Mouse (Mus musculus): ENCODE measurements at regions not wholly inside any gene's neighbourhood (a gene's known extent, or its start where the extent isn't known, plus 50 kb on each side); places are given as distances from the start of the nearest gene placed in this dataset.

DNA sequence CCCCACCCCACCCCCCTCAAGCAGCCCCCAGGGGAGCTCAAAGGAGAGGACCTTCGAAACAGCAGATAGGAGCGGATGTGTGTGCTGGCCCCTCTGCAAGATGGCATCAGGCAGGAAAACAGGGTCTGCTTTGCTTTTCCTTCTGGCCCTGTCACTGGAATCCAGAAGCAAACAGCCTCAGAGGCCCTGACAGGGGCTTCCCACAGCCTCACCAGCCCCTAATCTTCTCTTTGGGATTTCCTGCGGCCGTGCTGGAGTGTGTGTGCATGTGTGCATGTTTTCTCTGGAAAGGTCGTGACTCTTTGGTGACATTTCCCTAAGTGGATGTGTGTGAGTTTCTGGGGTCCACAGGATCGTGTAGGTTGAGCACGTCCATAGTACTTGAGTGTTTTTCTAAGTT is 71.1 kb upstream of the Irx6 start:
- DNase-seq (ENCODE audit: low read depth): no peak
- TF ChIP-seq CTCF (IDR thresholded peaks at IDR 0.05; ENCODE audit: borderline replicate concordance, extremely low read depth, insufficient read depth, insufficient read length) (no peak), POLR2A (IDR thresholded peaks at IDR 0.05; ENCODE audit: borderline replicate concordance, extremely low read depth, insufficient read depth, insufficient read length, poor library complexity, severe bottlenecking) (no peak)

DNA sequence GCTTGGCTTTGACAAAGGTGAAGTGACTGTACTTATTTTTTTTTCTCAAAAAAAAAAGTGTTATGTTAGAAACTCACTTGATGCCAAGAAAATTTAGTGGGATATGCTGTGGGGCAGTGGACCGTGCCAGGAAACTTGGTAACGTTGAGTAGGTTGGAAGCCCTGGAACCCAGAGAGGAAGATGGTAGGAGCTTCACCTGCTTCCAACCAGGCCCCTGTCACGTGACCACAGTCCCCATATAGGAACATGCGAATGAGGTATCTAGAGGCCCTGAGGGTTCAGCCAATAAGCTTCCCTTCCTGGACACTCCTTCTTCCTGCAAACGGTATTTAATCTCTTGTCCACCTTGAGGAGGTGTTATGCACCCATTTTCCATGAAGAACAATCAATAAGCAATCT is 68.5 kb upstream of the Irx6 start:
- TF ChIP-seq POLR2A (IDR thresholded peaks at IDR 0.05; ENCODE audit: borderline replicate concordance, extremely low read depth, insufficient read depth, insufficient read length, poor library complexity, severe bottlenecking) (no peak), CTCF (IDR thresholded peaks at IDR 0.05; ENCODE audit: borderline replicate concordance, extremely low read depth, insufficient read depth, insufficient read length) (no peak)
- DNase-seq (ENCODE audit: low read depth): no peak

DNA sequence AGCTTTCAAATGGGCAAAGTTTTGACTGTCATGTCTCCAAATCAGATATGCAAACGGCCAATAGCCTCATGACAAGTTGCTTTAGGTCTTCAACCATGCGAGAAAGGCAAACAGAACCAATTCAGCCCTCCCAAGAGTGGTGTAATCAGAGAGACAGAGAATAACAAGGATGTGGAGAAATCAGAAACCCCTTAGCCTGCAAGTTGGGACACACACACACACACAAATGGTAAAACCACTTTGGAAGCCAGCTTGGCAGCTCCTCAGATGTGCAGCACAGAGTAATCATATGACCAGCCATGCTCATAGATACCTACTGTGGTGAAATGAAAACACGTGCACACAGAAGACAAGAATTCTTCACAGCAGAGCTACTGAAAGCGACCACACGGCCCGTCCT is 66.5 kb upstream of the Irx6 start:
- no peak for TF ChIP-seq CTCF (IDR thresholded peaks at IDR 0.05; ENCODE audit: borderline replicate concordance, extremely low read depth, insufficient read depth, insufficient read length)
- TF ChIP-seq POLR2A (IDR thresholded peaks at IDR 0.05; ENCODE audit: borderline replicate concordance, extremely low read depth, insufficient read depth, insufficient read length, poor library complexity, severe bottlenecking): no peak
- DNase-seq (ENCODE audit: low read depth): no peak

DNA sequence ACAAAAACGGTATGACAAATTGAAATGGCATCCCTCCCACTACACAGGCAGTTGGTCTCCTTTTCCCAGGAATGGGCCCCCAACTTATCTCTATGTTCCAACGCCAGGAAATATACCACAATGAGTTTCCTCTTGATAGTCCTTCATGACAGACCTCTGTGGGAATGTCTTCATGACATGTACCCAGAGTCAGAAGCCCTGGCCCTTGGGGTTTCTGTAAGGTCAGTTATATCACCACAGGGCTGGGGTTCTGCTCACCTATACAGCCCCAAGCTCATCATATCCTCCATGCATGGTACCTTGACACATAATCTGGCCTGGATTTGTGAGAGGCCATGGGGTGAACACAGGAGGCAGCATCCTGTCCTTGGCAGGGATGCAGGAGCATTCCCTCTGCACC is 64.2 kb upstream of the Irx6 start:
- DNase-seq (ENCODE audit: low read depth): no peak
- TF ChIP-seq POLR2A (IDR thresholded peaks at IDR 0.05; ENCODE audit: borderline replicate concordance, extremely low read depth, insufficient read depth, insufficient read length, poor library complexity, severe bottlenecking): no peak
- no peak for TF ChIP-seq CTCF (IDR thresholded peaks at IDR 0.05; ENCODE audit: borderline replicate concordance, extremely low read depth, insufficient read depth, insufficient read length)

DNA sequence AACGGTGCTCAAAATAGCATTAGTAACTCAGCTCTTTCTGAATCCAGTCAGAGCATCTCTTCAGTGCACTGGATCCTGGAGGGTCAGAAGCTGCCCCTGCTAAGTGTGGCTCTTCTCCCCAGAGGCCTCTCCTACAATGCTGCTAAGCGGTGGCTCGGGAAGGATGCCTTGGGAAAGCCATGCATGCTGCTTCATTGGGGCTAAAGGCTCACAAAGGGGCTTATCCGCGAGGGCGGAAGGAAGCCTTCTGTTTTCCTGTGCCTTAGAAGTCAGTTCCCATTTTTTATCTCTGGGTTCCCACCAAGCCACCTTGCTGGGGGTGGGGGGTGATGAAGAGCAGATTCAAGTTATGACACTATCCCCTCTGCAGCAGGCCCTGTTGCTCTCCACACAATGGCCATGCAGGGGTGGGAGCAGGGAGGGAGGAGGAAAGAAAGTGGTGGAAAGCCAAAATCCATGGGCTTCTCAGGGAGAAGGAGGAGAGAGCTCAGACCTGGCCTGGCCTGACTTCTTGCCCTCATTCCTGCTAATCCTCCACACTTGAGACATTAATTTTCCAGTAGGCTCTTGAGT is 63.5 kb upstream of the Irx6 start:
- DNase-seq (ENCODE audit: low read depth): peak; percentile 3
- TF ChIP-seq POLR2A (IDR thresholded peaks at IDR 0.05; ENCODE audit: borderline replicate concordance, extremely low read depth, insufficient read depth, insufficient read length, poor library complexity, severe bottlenecking): no peak
- TF ChIP-seq CTCF (IDR thresholded peaks at IDR 0.05; ENCODE audit: borderline replicate concordance, extremely low read depth, insufficient read depth, insufficient read length): no peak

DNA sequence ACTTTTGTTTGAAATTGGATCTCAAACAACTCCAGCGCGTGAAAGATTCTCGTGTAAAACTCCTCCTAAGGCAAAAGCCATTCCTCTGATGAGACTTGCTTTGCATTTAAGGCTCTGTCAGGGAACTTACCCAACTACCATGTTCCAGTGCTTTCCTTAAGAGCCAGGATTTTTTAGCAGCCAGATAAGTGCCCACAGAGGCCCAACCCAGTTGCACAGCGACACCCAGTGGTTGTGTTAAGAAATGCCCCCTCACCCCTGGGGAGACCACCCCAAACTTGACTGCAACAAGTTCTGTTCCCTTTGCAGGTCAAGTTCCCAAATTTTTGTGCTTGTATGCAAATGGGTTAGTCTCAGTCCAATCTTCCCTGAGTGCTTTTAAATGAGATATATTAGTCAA is 60.6 kb upstream of the Irx6 start:
- TF ChIP-seq POLR2A (IDR thresholded peaks at IDR 0.05; ENCODE audit: borderline replicate concordance, extremely low read depth, insufficient read depth, insufficient read length, poor library complexity, severe bottlenecking) (no peak), CTCF (IDR thresholded peaks at IDR 0.05; ENCODE audit: borderline replicate concordance, extremely low read depth, insufficient read depth, insufficient read length) (peak; percentile 53; the same call in 1 of the 2 replicates)
- DNase-seq (ENCODE audit: low read depth): peak; percentile 7

DNA sequence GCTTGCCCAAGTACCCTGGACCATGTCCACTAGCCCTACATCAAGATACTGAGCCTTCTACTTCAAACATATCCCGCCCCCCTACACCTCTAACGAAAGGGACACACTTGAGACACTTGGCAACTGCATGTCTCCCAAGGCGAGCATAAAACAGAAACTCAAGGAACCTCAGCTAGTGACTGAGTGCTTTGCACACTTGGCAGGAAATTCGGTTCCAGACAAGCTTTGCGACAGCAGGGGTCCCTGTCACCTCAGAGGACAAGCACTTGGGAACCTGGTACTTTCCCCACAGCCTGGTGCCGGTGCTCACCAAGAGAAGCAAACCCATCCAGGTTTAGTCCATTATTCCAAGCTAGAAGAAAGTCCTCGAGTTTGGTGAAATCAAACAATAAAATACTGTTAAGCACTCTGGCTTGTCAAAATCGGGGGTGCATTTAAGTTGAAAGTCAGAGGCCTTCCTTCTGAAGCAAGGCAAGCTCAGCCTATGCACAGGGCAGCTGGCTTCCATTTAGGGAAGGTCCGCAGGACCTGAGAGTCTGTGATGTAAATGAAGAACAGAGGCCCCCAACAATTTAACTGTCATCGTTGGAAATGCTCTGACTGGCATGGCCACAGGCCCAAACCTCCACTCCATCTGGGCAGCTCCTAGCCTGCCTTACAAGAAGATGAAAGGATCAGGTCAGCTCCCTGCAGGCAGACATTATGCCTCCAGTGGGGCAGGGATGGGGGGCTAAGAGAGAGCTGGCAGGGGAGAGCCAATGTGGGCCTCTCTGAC is 57.6 kb upstream of the Irx6 start:
- TF ChIP-seq CTCF (IDR thresholded peaks at IDR 0.05; ENCODE audit: borderline replicate concordance, extremely low read depth, insufficient read depth, insufficient read length): no peak
- TF ChIP-seq POLR2A (IDR thresholded peaks at IDR 0.05; ENCODE audit: borderline replicate concordance, extremely low read depth, insufficient read depth, insufficient read length, poor library complexity, severe bottlenecking): no peak
- no peak for DNase-seq (ENCODE audit: low read depth)

DNA sequence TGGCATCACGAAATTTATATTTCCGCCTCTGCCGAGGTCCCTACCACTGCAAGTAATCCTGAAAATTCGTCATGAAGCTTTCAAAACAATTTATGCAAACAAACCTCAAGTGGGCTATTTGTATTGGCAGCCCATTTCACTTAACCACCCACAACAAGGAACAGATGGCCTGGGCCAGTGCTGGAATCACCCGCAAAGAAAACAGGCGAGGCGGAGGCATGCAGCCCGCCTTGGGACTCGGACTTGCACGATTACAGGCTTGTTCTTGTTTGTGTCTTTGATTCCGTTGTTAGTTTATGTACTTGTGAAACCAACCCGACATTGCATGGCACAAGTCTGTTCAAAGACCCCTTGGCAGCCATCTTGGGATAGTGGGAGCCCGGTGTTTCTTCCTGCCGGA is 55.8 kb upstream of the Irx6 start:
- no peak for TF ChIP-seq CTCF (IDR thresholded peaks at IDR 0.05; ENCODE audit: borderline replicate concordance, extremely low read depth, insufficient read depth, insufficient read length)
- no peak for TF ChIP-seq POLR2A (IDR thresholded peaks at IDR 0.05; ENCODE audit: borderline replicate concordance, extremely low read depth, insufficient read depth, insufficient read length, poor library complexity, severe bottlenecking)
- peak; percentile 42 for DNase-seq (ENCODE audit: low read depth)

All from brain, embryonic 14.5 days (tissue).